Mouse (Mus musculus) ES-E14 (cell line): ENCODE results near the gene Chd9. TPM values are rescaled to one million over a fixed set of nuclear protein-coding genes. Genes with fewer than 3 reads are reported as not detected.

Experiments
- DNase-seq: peaks from one replicate; pipeline ENCODE4 v3.0.0-alpha.2; 2013; ENCODE audit warnings: low read depth, low spot score
- H3K27ac ChIP-seq: 2 replicates; pipeline ENCODE4 v1.5.1; 2012; ENCODE audit warnings: low read depth, mild to moderate bottlenecking, low read length, moderate library complexity, mixed read lengths; ENCODE audit not compliant: poor library complexity, insufficient read depth, severe bottlenecking
- H3K36me3 ChIP-seq: 2 replicates; pipeline ENCODE4 v1.6.1; 2012; ENCODE audit warnings: mild to moderate bottlenecking, low read length, moderate library complexity, mixed read lengths; ENCODE audit not compliant: control insufficient read depth, poor library complexity, insufficient read depth, severe bottlenecking
- H3K4me1 ChIP-seq, 2 experiments: fragments of 150-350 bp in 1 of 2; sonication (generic) in 1 of 2; 2 replicates each; pipeline ENCODE4 v1.6.1; 2012; ENCODE audit warnings: low read length in 2 of 2, mild to moderate bottlenecking in 1 of 2, mixed read lengths in 1 of 2; ENCODE audit not compliant: control insufficient read depth in 2 of 2, insufficient read depth in 2 of 2, poor library complexity in 1 of 2
- H3K4me3 ChIP-seq, 2 experiments: fragments of 150-350 bp in 1 of 2; sonication (generic) in 1 of 2; 2 replicates each; pipeline ENCODE4 v1.5.1; 2012; ENCODE audit warnings: low read length in 2 of 2, low read depth in 1 of 2, mild to moderate bottlenecking in 1 of 2, mixed read lengths in 1 of 2; ENCODE audit not compliant: insufficient read depth in 1 of 2, poor library complexity in 1 of 2, severe bottlenecking in 1 of 2
- H3K9ac ChIP-seq: 2 replicates; pipeline ENCODE4 v1.6.1; 2012; ENCODE audit warnings: low read depth, mild to moderate bottlenecking, low read length, mixed read lengths; ENCODE audit not compliant: poor library complexity, insufficient read depth, severe bottlenecking
- H3K9me3 ChIP-seq: fragments of 150-350 bp; sonication (generic); 2 replicates; pipeline ENCODE4 v1.6.1; 2012; ENCODE audit warnings: low read depth, mild to moderate bottlenecking, low read length; ENCODE audit not compliant: control insufficient read depth, insufficient read depth
- CHD2 ChIP-seq: IDR thresholded peaks from 2 replicates; pipeline ENCODE4 v1.6.1; 2014; ENCODE audit warnings: mild to moderate bottlenecking, low read depth, low read length, inconsistent platforms
- HCFC1 ChIP-seq: IDR thresholded peaks from 2 replicates; pipeline ENCODE4 v1.6.1; 2012; ENCODE audit warnings: low read length, inconsistent platforms, borderline replicate concordance; ENCODE audit not compliant: insufficient read depth
- MAFK ChIP-seq: IDR thresholded peaks from 2 replicates; pipeline ENCODE4 v1.6.1; 2014; ENCODE audit warnings: mild to moderate bottlenecking, low read depth, low read length, inconsistent platforms; ENCODE audit not compliant: insufficient read depth
- ZC3H11A ChIP-seq: IDR thresholded peaks from 2 replicates; pipeline ENCODE4 v1.6.1; 2012; ENCODE audit warnings: low read depth, mild to moderate bottlenecking, inconsistent platforms, low read length, borderline replicate concordance
- ZNF384 ChIP-seq: IDR thresholded peaks from 2 replicates; pipeline ENCODE4 v1.6.1; 2012; ENCODE audit warnings: low read depth, low read length, inconsistent platforms
- in situ Hi-C, 2 experiments: fragments of 600-800 bp; cut with MboI; formaldehyde crosslinking; loops; one replicate each; pipeline ENCODE4 v1.15.1; 2025; ENCODE audit warnings: low sequenced_read_pairs in 2 of 2, inconsistent platforms in 1 of 2; ENCODE audit not compliant: unreplicated experiment in 2 of 2
- total RNA-seq: library from RNA; depleted of rRNA; stranded (reverse); fragments of 300-350 nt; gene quantifications from 2 replicates; pipeline ENCODE4 v1.2.3, GENCODE M21; 2012; rRNA removed

Gene Chd9
- total RNA-seq, 1 experiment = 32.4 TPM

DNA sequence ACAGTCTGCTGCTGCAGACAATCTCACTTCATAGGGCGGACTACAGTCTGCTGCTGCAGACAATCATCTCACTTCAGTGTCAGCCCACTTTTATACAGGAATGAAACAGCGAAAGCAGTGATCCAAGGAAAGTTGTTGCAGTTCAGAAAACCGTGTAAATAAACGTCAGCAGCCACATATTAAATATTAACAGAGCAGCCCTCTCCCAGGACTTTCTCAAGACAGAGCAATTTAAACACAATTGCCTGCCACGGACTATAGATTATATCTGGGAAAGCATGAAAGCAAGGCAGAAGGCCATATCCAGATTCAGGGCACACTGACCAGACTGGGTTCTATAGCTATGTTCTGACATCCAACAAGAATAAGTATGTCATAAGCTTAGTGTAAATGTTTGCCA, 266.0 kb downstream of the Chd9 start:
- Histone ChIP-seq H3K9me3 (no peaks in the 10 kb centered on the region), H3K4me1 (no peaks in the 10 kb centered on the region), H3K4me3 (no peak overlapping the region), H3K36me3 (peaks cover 4% of the 10 kb centered on the region), H3K27ac (no peak overlapping the region), H3K9ac (no peak overlapping the region)
- in situ Hi-C loops = no loop called here
- TF ChIP-seq CHD2 = no peak
- no peak for TF ChIP-seq HCFC1
- no peak for TF ChIP-seq MAFK
- no peak for TF ChIP-seq ZC3H11A
- TF ChIP-seq ZNF384 = no peak
- no peak for DNase-seq

DNA sequence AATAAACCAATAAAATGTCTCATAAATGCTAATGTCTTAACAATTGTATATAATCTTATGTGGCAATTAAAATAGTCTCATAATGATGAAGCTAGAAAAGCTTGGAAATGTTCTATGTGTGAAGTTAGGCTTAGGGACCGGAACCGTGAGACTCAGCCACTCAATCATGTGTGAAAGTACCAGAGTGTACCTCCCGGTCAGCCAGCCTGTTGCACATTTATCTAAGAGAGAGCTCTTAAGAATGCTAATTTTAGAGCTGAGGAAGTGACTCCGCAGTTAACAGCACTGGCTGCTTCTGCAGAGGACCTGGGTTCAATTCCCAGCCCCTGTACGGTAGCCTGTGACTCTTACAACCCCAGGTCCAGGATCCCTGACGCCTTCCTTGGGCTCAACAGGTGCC, 270.0 kb downstream of the Chd9 start:
- no peak overlapping the region for H3K9ac ChIP-seq
- no peak overlapping the region for H3K4me3 ChIP-seq
- no peak for DNase-seq
- TF ChIP-seq ZNF384 = no peak
- no peak for TF ChIP-seq HCFC1
- TF ChIP-seq CHD2 = no peak
- no peak for TF ChIP-seq ZC3H11A
- no peak for TF ChIP-seq MAFK
- H3K36me3 ChIP-seq = peaks cover 3% of the 10 kb centered on the region; the same call in 1 of the 2 replicates
- H3K27ac ChIP-seq = no peak overlapping the region
- H3K4me1 ChIP-seq = no peaks in the 10 kb centered on the region
- in situ Hi-C loops = no loop called here
- no peaks in the 10 kb centered on the region for H3K9me3 ChIP-seq

Other genes with a start within 250 kb of the Chd9 start
- 0.32 and 0.49 TPM in 2 replicates for gene Gm19935, start 11.0 kb upstream of the Chd9 start, total RNA-seq
- 7.7 and 11.5 TPM in 2 replicates for gene Rbl2, start 241.7 kb downstream of the Chd9 start, total RNA-seq